Mouse (Mus musculus) heart, embryonic 11.5 days (tissue): ENCODE results near the gene Nell2. TPM values are rescaled to one million over a fixed set of nuclear protein-coding genes. Genes with fewer than 3 reads are reported as not detected.

Experiments used
- ATAC-seq: fragments of 200-750 bp; cut with Nextera tagmentation; replicated peaks from 2 replicates; pipeline ENCODE4 v1.8.0; 2017; ENCODE audit warnings: moderate library complexity; ENCODE audit not compliant: insufficient number of reproducible peaks, low FRiP score, low TSS enrichment
- H3K27ac ChIP-seq: fragments of 300-500 bp; sonication (generic); 2 replicates; pipeline ENCODE4 v1.5.1; 2014; ENCODE audit warnings: mild to moderate bottlenecking, low read depth, low read length
- H3K27me3 ChIP-seq: fragments of 300-500 bp; sonication (generic); 2 replicates; pipeline ENCODE4 v1.6.1; 2014; ENCODE audit warnings: mild to moderate bottlenecking, low read length, mixed read lengths; ENCODE audit not compliant: control insufficient read depth, insufficient read depth
- H3K36me3 ChIP-seq: fragments of 300-500 bp; sonication (generic); 2 replicates; pipeline ENCODE4 v1.6.1; 2014; ENCODE audit warnings: mild to moderate bottlenecking, low read length, moderate library complexity, mixed read lengths; ENCODE audit not compliant: control insufficient read depth, insufficient read depth
- H3K4me1 ChIP-seq: fragments of 300-500 bp; sonication (generic); 2 replicates; pipeline ENCODE4 v1.6.1; 2014; ENCODE audit warnings: low read length; ENCODE audit not compliant: control insufficient read depth, insufficient read depth
- H3K4me2 ChIP-seq: fragments of 300-500 bp; sonication (generic); 2 replicates; pipeline ENCODE4 v1.6.1; 2014; ENCODE audit warnings: mild to moderate bottlenecking, moderate library complexity
- H3K4me3 ChIP-seq: fragments of 300-500 bp; sonication (generic); 2 replicates; pipeline ENCODE4 v1.5.1; 2014; ENCODE audit warnings: low read depth, low read length
- H3K9ac ChIP-seq: fragments of 300-500 bp; sonication (generic); 2 replicates; pipeline ENCODE4 v1.6.1; 2014; ENCODE audit warnings: mild to moderate bottlenecking, low read depth, low read length, moderate library complexity
- H3K9me3 ChIP-seq: fragments of 300-500 bp; sonication (generic); replicated peaks from 2 replicates; pipeline ENCODE4 v1.6.1; 2016; ENCODE audit warnings: low read length; ENCODE audit not compliant: control insufficient read depth
- WGBS: fragments of 180-500 bp; shearing (Covaris S2); extraction: QIAGEN DNeasy Blood & Tissue Kit; methylation state at CpG from one replicate; pipeline ENCODE4 v1.1.7; 2014; ENCODE audit not compliant: insufficient replicate concordance; 5-methylcytosine and 5-hydroxymethylcytosine counted together
- polyA plus RNA-seq: library from polyadenylated mRNA; unstranded; fragments of >200 nt; fragmentation: Nextera tagmentation; extraction: Ambion mirVana; gene quantifications from 2 replicates; pipeline ENCODE4 v1.2.1, GENCODE M21; 2014

The Nell2 gene
- polyA plus RNA-seq, result 0.49 and 1.3 TPM in 2 replicates

DNA sequence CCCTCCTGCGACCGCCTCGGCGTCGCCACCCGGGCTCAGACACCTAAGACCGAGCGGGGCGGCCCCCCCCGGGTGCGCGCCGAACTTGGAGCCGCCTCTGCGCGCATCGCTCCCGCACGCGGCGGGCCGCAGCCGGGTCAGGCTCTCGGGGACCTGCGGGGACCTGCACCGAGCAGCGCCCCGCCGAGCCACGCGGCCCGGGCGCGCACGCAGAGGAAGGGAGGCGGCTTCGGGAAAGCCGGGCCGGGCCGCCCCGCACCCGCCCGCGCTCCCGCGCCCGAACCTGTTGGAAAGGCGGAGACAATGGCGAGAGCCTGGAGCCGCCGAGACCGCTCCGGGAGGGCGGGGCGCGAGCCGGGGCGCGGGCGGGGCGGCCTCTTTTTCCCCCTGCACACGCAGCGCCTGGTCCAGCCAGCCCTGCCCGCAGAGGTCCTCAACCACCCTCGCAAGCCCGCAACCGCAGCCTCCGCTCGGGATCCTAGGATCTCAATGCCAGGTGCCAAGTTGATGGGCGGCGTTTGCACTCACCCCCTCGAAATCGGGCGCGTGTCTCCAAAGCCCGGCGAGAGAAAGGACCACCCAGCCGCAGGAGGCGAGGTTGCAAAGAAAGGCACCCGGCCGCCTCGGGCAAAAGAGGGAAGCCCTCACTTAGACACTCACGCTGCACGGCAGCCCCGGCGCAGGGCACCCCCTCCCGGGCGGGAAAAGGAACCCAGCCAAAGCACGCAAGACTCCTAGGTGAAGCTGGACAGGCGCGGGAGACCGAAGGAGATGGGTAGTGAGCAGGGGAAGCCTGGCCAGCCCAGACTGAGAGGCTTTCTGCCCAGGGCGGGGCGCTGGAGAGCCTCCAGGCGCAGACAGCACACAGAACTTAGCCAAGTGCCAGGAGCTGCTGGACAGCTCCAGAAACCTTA, at the start of gene Nell2:
Nell2 (minus strand) TSS at position 612 of the 914 bp plus-strand sequence.
- no peak; the same call in 1 of the 2 replicates for ATAC-seq
- Histone ChIP-seq H3K9ac (no peak within 1 kb of the TSS), H3K4me3 (peak within 1 kb of the TSS; percentile 57), H3K4me1 (peaks cover 4% of the 10 kb centered on the region; the same call in 1 of the 2 replicates), H3K4me2 (peak within 1 kb of the TSS; percentile 96), H3K27me3 (peaks cover 35% of the 10 kb centered on the region), H3K36me3 (no peaks in the 10 kb centered on the region), H3K9me3 (no peaks in the 10 kb centered on the region), H3K27ac (no peak within 1 kb of the TSS)
- WGBS, result under 1% methylated on average over 75 of the region's 95 CpGs

- H3K4me3 ChIP-seq, result no peak overlapping the region
- H3K4me2 ChIP-seq, result no peak overlapping the region
- no peaks in the 10 kb centered on the region for H3K36me3 ChIP-seq
- no peak overlapping the region for H3K27ac ChIP-seq
- no peaks in the 10 kb centered on the region for H3K27me3 ChIP-seq
- 16% methylated on average over 5 of the region's 5 CpGs for WGBS
- no peaks in the 10 kb centered on the region for H3K9me3 ChIP-seq
- H3K9ac ChIP-seq, result no peak overlapping the region
- no peaks in the 10 kb centered on the region for H3K4me1 ChIP-seq
- ATAC-seq, result no peak
These were observed 46.3 kb upstream of the Nell2 start for GRCm38 (mm10) chr15:95574661-95575060.

DNA sequence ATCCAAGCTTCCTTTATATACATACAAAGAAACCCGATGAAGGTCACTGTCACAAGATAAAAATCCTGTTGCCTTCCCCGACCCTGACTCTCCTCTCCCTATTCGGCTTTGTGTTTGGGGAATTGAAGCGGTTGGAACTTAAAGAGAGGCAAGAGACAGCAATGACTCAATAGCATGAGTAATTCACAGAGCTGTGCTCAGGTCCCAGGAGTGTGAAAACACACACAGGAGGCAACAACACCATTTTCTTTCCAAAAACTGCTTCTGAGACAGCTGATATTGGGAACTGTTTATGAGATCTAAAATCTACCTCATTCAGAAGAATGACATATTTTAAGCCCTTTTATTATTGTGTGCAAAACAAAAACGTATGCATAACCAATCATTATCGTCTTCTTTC, 41.2 kb upstream of the Nell2 start:
- H3K9me3 ChIP-seq, result no peaks in the 10 kb centered on the region
- no peaks in the 10 kb centered on the region for H3K36me3 ChIP-seq
- 74% methylated on average over 6 of the region's 6 CpGs for WGBS
- no peak for ATAC-seq
- H3K27ac ChIP-seq, result no peak overlapping the region
- H3K4me3 ChIP-seq, result no peak overlapping the region
- H3K9ac ChIP-seq, result no peak overlapping the region
- no peak overlapping the region for H3K4me2 ChIP-seq
- no peaks in the 10 kb centered on the region for H3K27me3 ChIP-seq
- H3K4me1 ChIP-seq, result no peaks in the 10 kb centered on the region

- 53% methylated on average over 2 of the region's 2 CpGs for WGBS
- no peaks in the 10 kb centered on the region for H3K4me1 ChIP-seq
- no peaks in the 10 kb centered on the region for H3K27me3 ChIP-seq
- no peak overlapping the region for H3K4me3 ChIP-seq
- ATAC-seq, result no peak
- no peak overlapping the region for H3K9ac ChIP-seq
- H3K9me3 ChIP-seq, result no peaks in the 10 kb centered on the region
- 0 out of 2 replicates have a peak overlapping the region, but pooled peaks have one; percentile 0 for H3K4me2 ChIP-seq
- no peaks in the 10 kb centered on the region for H3K36me3 ChIP-seq
- no peak overlapping the region for H3K27ac ChIP-seq
These were observed 36.8 kb upstream of the Nell2 start for GRCm38 (mm10) chr15:95565160-95565559.

DNA sequence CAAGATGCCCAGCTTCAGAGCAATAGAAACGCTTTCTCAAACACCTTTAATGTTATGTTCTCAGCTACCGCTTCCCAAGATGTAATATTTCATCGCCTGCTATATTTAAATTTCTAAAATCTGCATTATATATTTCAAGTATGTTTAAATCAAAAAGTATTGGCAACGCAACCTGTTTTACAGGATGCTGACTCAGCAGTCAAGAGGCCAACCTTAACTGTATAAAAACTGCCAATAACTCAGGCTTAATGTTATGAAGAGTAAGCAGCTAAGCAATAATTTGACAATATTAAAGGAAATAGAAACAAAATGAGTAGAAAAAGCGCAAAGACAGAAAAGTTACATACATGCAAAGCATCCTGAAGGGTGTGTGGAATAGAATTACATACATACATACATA, 32.9 kb upstream of the Nell2 start:
- no peaks in the 10 kb centered on the region for H3K4me1 ChIP-seq
- no peak for ATAC-seq
- 84% methylated on average over 5 of the region's 5 CpGs for WGBS
- no peaks in the 10 kb centered on the region for H3K9me3 ChIP-seq
- H3K27ac ChIP-seq, result no peak overlapping the region
- H3K36me3 ChIP-seq, result no peaks in the 10 kb centered on the region
- no peaks in the 10 kb centered on the region for H3K27me3 ChIP-seq
- H3K4me3 ChIP-seq, result no peak overlapping the region
- H3K4me2 ChIP-seq, result no peak overlapping the region
- no peak overlapping the region for H3K9ac ChIP-seq

- Histone ChIP-seq H3K9ac (no peak overlapping the region), H3K4me2 (no peak overlapping the region), H3K4me3 (no peak overlapping the region), H3K4me1 (no peaks in the 10 kb centered on the region), H3K27ac (no peak overlapping the region), H3K36me3 (no peaks in the 10 kb centered on the region), H3K27me3 (no peaks in the 10 kb centered on the region), H3K9me3 (no peaks in the 10 kb centered on the region)
- 80% methylated on average over 5 of the region's 5 CpGs for WGBS
- no peak for ATAC-seq
These were observed 21.7 kb upstream of the Nell2 start for GRCm38 (mm10) chr15:95550011-95550410.

- Histone ChIP-seq H3K27me3 (no peaks in the 10 kb centered on the region), H3K4me1 (no peaks in the 10 kb centered on the region), H3K36me3 (no peaks in the 10 kb centered on the region), H3K4me3 (no peak overlapping the region), H3K9ac (no peak overlapping the region), H3K4me2 (no peak overlapping the region), H3K9me3 (no peaks in the 10 kb centered on the region), H3K27ac (no peak overlapping the region)
- 69% methylated on average over 6 of the region's 6 CpGs for WGBS
- no peak for ATAC-seq
These were observed 14.3 kb upstream of the Nell2 start for GRCm38 (mm10) chr15:95542632-95543031.

DNA sequence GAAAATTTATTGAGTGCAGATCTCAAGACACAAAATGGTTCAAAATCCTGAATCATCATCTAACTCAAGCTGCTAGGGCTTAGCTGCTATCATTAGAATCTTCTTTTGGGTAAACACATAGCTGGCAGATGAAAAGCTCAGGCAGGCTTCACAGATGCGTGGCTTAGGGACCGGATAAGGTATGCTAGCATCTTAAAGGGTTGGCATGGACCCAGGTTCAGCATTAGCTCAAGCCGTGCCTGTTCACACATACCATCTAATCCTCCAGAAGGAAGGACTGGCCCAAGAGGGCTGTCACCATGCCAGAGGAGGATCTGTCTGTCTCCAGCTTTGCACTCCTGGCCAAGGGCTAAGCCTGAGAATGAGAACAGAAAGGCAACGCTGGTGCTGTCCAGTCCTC, 8.4 kb upstream of the Nell2 start:
- Histone ChIP-seq H3K4me3 (no peak overlapping the region), H3K9me3 (no peaks in the 10 kb centered on the region), H3K36me3 (no peaks in the 10 kb centered on the region), H3K27me3 (no peaks in the 10 kb centered on the region), H3K4me2 (no peak overlapping the region), H3K4me1 (no peaks in the 10 kb centered on the region), H3K9ac (no peak overlapping the region), H3K27ac (no peak overlapping the region)
- WGBS, result 78% methylated on average over 4 of the region's 4 CpGs
- no peak for ATAC-seq

DNA sequence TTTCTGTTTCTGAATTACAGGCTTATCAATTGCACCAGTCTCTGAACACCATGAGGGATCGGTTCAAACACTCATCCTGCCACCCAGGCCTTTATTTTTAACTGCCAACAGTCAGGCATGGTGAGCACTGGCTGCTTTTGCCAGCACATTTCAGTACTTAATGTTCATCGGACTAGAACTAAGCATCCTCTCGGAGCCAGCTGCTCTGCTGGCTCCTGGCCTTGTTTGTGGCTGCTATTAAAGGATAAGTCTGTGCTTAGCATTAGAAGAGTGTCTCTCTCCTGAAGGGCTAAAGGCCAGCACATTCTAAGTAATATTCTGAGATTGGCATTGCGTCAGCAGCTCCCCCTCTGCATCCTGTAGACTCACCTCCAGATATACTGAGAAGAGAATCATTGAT, 7.9 kb upstream of the Nell2 start:
- ATAC-seq, result no peak
- WGBS, result 83% methylated on average over 4 of the region's 4 CpGs
- no peaks in the 10 kb centered on the region for H3K36me3 ChIP-seq
- no peak overlapping the region for H3K4me3 ChIP-seq
- H3K27ac ChIP-seq, result no peak overlapping the region
- no peak overlapping the region for H3K4me2 ChIP-seq
- no peaks in the 10 kb centered on the region for H3K4me1 ChIP-seq
- no peaks in the 10 kb centered on the region for H3K9me3 ChIP-seq
- H3K9ac ChIP-seq, result no peak overlapping the region
- H3K27me3 ChIP-seq, result no peaks in the 10 kb centered on the region
